Mouse (Mus musculus) myocyte (in vitro differentiated cells): ENCODE measurements at regions not wholly inside any gene's neighbourhood (a gene's known extent, or its start where the extent isn't known, plus 50 kb on each side); places are given as distances from the start of the nearest gene placed in this dataset.

Experiments used
- CEBPB ChIP-seq: IDR thresholded peaks from 2 replicates; pipeline ENCODE4 v1.6.1; 2011; ENCODE audit warnings: mild to moderate bottlenecking, moderate library complexity; ENCODE audit not compliant: poor library complexity, insufficient read depth, severe bottlenecking
- E2F4 ChIP-seq: IDR thresholded peaks from one replicate; pipeline ENCODE4 v1.6.1; 2011; ENCODE audit warnings: mild to moderate bottlenecking, control low read depth, moderate library complexity; ENCODE audit not compliant: insufficient read depth
- MAX ChIP-seq: IDR thresholded peaks from one replicate; pipeline ENCODE4 v1.6.1; 2011; ENCODE audit warnings: low read depth, mild to moderate bottlenecking, control low read depth
- MYOD1 ChIP-seq, 3 experiments: IDR thresholded peaks; one replicate each; pipeline ENCODE4 v1.6.1; 2011; ENCODE audit warnings: control low read depth in 2 of 3, low read depth in 2 of 3, mild to moderate bottlenecking in 2 of 3, moderate library complexity in 1 of 3; ENCODE audit not compliant: insufficient read length in 2 of 3, control insufficient read depth in 1 of 3
- MYOG ChIP-seq, 3 experiments: IDR thresholded peaks; one replicate each; pipeline ENCODE4 v1.6.1; 2011; ENCODE audit warnings: control low read depth in 2 of 3, low read depth in 2 of 3, mild to moderate bottlenecking in 2 of 3; ENCODE audit not compliant: insufficient read length in 2 of 3, control insufficient read depth in 1 of 3, insufficient read depth in 1 of 3
- POLR2A ChIP-seq: IDR thresholded peaks from one replicate; pipeline ENCODE4 v1.6.1; 2011; ENCODE audit warnings: low read depth, mild to moderate bottlenecking, control low read depth, moderate library complexity; ENCODE audit not compliant: insufficient read length
- POLR2AphosphoS2 ChIP-seq: IDR thresholded peaks from one replicate; pipeline ENCODE4 v1.6.1; 2011; ENCODE audit warnings: low read depth, control low read depth; ENCODE audit not compliant: insufficient read length
- REST ChIP-seq: IDR thresholded peaks from one replicate; pipeline ENCODE4 v1.6.1; 2011; ENCODE audit warnings: mild to moderate bottlenecking, control low read depth, moderate library complexity; ENCODE audit not compliant: insufficient read depth, insufficient read length
- SRF ChIP-seq: IDR thresholded peaks from one replicate; pipeline ENCODE4 v1.6.1; 2011; ENCODE audit warnings: low read depth; ENCODE audit not compliant: control insufficient read depth, insufficient read length
- TCF12 ChIP-seq: IDR thresholded peaks from one replicate; pipeline ENCODE4 v1.6.1; 2011; ENCODE audit warnings: mild to moderate bottlenecking, control low read depth; ENCODE audit not compliant: poor library complexity, insufficient read depth, severe bottlenecking
- TCF3 ChIP-seq: IDR thresholded peaks from one replicate; pipeline ENCODE4 v1.6.1; 2011; ENCODE audit warnings: low read depth, control low read depth; ENCODE audit not compliant: insufficient read length
- USF1 ChIP-seq: IDR thresholded peaks from one replicate; pipeline ENCODE4 v1.6.1; 2011; ENCODE audit warnings: low read depth, mild to moderate bottlenecking, control low read depth, moderate library complexity

DNA sequence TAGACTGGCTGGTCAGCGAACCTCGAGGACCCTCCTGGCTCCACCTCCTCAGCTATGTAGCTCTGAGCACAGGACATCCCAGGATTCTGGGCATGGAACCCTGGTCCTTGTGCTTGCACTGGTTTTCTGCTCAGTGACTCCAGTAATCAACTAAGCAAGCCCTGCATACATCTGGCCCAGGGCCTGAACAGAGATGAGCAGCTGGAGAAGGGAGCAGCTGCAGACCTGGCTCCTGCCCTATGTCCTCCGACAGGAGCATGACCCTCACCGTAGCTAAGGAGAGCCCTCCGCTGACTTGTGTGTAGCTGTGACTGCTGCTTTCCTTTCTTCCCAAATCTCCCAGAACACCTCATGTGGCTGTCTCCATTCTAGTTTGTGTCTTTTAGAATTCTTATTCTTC is 124.5 kb upstream of the Tut7 start:
- TF ChIP-seq POLR2AphosphoS2, result no peak
- TF ChIP-seq POLR2A, result no peak
- no peak for TF ChIP-seq TCF12
- no peak for TF ChIP-seq MAX
- TF ChIP-seq USF1, result no peak
- TF ChIP-seq MYOG (IDR thresholded peaks at IDR 0.05; ENCODE audit: control insufficient read depth in 1 of 3, insufficient read depth in 1 of 3, insufficient read length in 2 of 3, low read depth in 2 of 3), result peak in 1 of 3 experiments; percentile 40
- TF ChIP-seq CEBPB, result no peak
- no peak for TF ChIP-seq E2F4
- TF ChIP-seq SRF, result no peak
- peak in 1 of 3 experiments; percentile 30 for TF ChIP-seq MYOD1 (IDR thresholded peaks at IDR 0.05; ENCODE audit: control insufficient read depth in 1 of 3, insufficient read length in 2 of 3, low read depth in 2 of 3)
- TF ChIP-seq REST, result no peak
- TF ChIP-seq TCF3, result no peak
